Mouse (Mus musculus): Measurements from ENCODE around the gene Sept6.
"Not testable (repeated sequence)": the region's sequence is repeated elsewhere in the genome, so short reads cannot be mapped to it uniquely, and the experiment has no call there.

The Sept6 gene

DNA sequence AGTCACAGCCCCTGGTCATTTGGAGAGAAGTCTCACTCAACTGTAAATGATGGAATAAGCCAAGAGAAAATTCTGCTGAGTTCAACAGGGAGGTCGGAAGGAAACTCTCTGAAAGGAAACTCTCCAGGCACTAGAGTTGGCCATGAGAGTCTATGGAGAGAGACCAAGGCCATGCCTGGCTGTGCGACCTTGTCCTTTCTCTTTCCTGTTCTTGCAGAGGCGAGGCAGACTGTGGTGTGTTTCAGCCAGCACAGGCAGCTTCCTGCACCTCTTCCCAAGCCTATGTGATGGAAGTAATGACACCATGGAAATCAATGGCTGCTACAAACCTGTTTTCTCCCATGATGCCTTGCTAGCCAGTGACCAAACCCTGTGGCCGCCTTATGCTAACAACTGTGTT lies 20.4 kb downstream of the Sept6 start:
- no peak for DNase-seq (ENCODE audit: low spot score in 2 of 2)

DNA sequence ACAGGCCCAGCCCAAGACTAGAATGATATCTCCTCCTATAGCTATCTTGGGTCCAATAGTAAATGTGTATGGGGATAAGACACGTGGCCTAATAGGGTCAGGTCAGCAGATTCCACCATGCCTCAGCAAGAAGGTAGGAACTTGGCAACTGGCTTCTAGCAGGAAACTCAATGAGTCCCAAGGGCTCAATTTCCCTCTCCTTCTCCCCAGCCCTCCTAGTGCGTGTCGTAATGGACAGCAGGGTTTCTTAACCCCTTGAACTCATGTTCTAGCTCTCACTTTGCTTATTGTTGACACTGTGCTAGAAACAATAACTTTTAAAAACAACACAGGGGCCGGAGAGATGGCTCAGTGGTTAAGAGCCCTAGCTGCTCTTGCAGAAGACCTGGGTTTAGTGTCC lies 22.1 kb downstream of the Sept6 start:
- no peak for DNase-seq (ENCODE audit: low spot score in 2 of 2)

DNA sequence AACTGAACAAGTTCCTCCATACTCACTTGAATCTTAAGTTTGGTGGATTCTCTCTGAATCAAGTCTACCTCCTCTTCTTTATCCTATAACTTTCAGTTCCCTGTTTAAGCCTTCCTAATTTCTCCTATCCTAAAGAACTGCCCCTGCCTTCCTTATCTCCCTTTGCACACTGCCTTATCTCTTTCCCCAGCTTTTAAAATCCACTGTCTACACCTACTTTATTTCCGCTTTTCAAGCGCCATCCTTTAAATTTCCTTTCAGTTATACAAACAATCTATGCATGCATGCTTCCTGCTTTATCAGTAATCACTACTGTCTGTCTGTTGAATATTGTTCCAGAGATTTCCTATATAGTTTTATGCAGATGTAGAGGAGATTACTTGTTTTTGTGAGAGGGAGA lies 34.9 kb downstream of the Sept6 start:
- DNase-seq (ENCODE audit: low spot score in 2 of 2) = no peak

DNA sequence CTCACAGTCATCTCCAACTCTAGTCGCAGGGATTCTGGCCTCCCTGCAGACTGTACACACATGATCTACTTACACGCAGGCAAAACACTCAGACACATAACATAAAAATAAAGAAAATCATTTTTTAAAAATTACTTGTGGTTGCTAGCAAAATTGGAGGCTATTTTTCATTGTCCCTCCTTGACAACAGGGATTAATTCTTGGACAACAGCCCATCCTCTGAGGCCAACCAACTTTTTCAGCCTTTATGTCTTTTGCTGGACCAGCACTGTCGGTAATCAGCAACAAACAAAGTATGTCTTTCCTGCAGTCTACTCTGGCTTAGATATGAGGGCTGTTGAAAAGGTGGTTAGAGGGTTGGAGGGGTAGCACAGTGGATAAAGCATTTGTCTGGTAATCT lies 50.5 kb downstream of the Sept6 start:
- no peak for DNase-seq (ENCODE audit: low spot score in 2 of 2)

DNA sequence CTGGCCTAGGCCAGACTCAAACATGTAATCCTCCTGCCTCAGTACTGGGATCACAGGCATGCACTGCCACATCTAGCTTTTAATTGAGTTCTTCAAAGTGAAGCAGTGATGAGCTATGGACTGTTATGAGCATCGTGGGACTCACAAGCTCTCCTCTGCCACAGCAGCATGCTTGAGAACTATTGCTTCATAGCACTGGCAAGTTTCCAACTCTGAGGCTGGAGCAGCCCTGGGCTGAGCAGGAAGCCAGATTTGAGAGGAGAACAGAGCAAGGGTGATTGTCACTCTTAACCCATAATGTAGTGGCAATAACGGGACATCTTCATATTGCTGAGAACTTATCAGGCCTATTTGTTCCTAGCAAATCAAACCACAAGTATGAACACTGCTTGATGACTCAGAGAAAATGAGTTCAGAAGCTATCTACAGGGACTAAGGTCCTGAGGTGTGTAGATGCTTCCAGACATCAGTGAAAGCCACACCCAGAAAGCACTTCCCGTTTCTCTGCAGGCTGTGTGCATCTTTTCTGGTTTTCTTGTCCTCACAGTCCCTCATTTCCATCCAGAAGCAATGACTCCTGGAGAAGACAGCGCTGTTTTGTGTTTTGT lies 51.7 kb downstream of the Sept6 start:
- DNase-seq (ENCODE audit: low spot score in 2 of 2) = peak; percentile 4 to 52

DNA sequence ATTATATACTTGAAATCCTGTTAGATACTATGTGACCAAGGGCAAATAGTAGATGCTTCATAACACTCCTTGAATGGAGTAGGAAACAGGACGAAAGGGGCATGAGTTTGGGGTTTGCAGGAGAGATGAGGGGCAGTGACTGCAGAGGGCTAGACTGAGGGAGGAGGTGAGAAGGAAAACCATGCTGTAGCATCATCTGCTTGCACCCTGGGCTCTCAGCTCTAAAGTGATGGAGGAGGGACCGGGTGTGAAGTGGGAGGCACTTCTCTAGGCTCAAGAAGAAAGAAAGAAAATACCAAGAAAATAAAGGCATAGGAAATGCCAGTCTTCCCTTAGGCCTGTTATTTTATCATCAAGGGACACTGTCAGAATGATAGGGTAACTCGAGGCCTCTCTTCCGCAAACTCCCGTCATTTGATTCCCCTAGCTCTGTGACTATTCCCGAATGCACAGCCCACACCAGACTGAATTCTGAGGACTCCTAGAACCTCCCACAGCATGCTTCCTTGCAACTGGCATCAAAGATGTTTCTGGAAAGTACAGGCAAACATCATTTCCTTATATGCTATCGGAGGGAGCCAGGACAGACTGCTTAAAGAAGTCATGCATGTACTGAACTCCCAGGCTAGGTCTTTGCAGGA lies 56.1 kb downstream of the Sept6 start:
- no peak for DNase-seq (ENCODE audit: low spot score in 2 of 2)

DNA sequence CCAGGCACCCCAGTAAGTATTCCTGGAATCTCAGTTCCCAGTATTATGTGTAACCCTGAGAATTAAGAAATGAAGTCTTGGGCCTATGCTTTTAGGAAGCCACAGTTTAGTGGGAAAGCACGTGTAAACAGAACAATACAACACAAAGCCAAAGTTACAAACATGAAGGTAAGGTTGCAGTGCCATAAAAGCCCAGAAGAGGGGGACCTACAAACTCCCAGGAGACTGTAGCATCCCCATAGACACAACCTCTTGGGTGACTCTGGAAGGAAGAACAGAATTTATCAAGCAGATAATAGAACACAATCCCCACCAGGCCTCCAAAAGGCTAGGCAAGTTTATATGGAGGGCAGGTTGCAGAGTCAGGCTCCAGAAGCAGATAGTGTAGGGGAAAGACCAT lies 61.0 kb downstream of the Sept6 start:
- DNase-seq (ENCODE audit: low spot score in 2 of 2) = no peak

DNA sequence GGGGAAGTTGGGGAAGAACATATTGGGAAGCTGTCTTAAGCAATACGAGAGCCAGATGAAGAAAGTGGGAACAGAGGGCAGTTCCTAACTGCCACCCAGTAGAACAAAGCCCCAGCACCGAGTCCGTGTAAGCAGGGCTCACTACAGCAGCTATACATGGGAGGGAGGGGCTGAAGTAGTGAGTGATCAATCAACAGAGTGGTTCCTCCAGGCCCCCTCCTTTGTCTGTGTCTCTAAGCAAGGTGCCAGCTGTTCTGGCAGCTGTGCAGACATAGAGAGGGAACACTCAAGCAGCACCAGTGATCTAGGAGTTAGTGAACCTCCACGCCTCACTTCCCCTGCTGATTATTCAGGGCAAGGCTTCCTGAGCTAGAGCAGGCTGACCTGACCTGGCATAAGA lies 61.9 kb downstream of the Sept6 start:
- no peak for DNase-seq (ENCODE audit: low spot score in 2 of 2)

DNA sequence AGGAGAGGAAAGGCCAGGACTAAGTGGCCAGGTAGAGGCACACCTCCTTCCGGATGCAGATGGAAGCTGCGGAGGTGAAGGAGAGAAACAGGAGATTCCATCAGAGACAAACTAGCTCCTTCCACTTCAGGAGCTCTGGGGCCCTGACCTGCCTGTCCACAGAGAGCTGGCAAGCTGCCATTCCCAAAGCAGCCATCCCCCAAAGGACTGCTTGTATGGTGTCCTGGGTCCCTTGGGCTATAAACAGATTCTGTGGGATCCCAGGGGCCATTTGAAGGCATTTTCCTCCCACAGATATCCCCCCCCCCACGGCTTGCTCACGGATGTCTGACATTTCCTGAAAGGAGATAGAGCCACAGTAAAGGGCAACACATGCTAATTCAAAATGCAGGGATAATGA lies 62.8 kb downstream of the Sept6 start:
- DNase-seq (ENCODE audit: low spot score in 2 of 2) = no peak

DNA sequence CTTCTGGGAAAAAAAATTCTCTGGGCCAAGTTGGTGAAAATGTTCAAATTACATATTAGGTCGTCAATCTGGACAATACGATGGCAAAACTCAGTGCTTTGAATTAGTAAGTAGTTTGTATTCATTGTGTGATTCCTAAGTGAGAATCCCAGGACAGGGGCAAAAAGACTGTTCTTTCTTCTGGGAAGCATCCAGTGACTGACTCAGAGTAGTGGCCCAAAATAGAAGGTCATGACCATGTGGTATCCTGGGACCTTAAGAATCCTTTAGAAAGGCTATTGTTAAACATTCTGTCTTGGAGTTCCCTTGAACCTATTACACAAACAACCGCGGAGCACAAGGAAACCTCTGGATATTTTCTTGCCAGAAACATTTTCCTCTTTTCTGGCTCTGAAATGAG lies 70.2 kb downstream of the Sept6 start:
- DNase-seq (ENCODE audit: low spot score in 2 of 2) = no peak

DNA sequence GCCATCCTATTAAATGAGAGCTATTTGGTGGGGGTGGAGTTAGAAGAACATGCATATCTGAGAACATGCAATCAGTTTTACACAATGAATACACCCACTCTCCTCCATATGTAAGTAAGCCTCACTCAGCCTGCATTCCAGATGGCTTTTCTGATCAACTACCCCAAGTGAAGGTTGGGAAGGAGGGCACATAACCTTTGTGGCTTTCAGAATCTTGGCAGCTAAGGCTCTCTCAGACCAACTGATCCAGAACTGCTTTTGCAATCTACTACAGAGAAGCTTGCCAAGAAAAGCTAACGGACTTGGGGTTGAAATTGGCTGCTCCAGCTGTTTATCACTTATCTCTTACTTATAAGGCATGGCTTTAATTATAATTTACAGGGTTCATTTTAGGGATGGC lies 73.8 kb downstream of the Sept6 start:
- DNase-seq (ENCODE audit: low spot score in 2 of 2) = no peak

DNA sequence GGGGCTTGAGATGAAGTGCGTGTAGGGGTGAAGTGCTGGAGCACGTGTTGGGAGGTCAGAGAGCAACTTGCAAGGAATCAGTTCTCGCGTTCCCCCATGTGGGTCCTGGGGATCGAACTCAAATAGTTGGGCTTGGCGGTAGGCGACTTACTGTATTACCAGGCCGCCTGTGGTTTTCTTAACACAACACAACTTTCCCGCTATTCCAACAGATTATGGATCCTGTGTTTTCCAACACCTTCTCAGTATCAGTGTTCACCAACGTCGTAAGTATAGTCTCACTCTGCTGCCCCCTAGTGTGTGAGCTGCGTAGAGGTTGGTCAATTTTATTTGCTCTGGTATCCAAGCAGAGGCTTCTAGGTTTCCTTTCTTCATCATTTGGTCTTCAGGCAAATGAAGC lies 80.3 kb downstream of the Sept6 start:
- DNase-seq (ENCODE audit: low spot score in 2 of 2) = peak; percentile 5 to 20

DNA sequence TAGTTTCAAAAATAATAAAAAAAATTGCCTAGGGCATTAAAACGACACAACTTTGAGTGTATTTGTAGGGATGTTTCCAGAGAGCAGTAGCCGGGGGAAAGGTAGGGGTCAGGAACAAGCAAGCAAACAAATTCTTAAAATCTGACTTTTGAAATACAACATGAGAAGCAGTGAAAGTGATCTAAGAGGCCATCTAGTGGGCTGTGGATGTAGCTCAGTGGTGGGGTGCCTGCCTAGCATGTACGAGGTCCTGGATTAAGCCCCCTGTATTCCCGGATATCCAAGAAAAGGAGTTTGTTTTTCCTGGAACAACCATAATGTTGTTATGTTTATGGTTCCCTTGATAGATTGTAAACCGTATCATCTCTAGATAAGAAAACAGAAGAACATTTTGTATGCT lies 85.1 kb downstream of the Sept6 start:
- DNase-seq (ENCODE audit: low spot score in 2 of 2) = no peak

DNA sequence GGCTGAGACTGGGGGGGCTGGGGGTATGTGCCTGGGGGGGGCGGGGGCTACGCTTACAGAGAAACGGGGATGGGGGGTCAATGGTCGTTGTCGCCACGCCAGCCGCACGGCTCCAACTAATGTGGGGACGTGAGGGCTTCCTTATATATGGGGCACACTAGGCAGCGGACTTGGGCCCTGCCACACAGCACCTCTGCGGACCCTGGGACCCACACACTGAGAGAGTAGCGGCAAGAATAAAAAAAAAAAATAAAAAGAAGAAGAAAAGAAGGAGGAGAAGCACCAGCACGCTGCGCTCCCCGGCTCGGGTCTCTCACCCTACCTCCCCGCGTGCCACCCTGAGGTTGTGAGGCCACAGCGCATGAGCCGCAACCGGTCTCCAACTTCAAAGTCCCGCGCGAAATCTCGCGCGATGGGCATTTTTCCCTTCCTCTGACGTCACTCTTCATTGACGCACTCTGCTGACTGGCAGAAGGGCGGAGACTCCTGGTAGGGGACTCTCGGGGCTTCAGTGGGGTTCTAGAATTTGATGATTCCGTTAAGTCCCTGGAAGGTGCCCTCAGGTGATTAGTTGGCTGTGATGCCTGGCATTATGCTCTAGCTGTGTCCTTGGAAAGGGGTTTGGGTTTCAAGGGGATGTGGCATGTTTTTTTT lies 88.4 kb downstream of the Sept6 start:
- DNase-seq (ENCODE audit: low spot score in 2 of 2) = peak; percentile 81 to 91

DNA sequence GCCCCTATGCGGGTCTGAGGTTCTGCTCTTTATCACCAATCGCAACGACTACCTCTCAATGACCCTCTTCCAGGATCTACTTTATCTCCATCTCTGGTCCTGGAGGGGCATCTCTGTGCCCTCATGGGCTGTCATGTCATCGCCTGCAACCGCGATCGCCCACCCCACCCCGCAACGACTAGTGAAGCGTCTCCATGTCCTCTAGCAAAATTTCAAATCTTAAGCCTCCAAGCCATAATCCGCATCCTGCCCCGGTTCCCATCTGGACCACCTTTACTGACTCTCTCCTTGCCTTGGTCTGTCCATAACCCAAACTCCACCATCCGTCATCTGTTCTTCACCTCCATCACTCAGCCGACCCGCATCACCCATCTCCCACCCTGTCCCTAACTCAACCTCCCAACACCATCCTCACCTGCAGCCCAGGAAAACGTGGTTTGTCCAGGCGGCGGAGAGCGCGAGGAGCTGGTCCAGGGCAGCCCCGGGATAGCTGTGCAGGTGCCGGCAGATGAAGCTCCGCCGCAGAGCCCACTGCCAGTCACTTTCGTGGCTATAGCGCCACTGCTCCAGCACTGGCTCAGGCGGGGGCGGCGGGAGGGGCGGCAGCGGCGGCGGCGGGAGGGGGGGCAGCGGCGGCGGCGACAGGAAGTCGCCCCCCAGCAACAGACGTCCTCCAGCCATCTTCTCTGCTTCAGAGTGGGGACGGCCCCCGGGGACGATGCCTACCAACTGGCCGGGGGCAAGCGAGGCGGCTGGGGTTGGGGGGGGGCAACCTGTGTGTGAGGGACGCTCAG lies 89.1 kb downstream of the Sept6 start, which contains the start of gene Nkrf:
Nkrf (minus strand) TSS at position 579 of the 794 bp plus-strand sequence.
- DNase-seq (ENCODE audit: low spot score in 2 of 2) = peak in 1 of 2 experiments; percentile 0

DNA sequence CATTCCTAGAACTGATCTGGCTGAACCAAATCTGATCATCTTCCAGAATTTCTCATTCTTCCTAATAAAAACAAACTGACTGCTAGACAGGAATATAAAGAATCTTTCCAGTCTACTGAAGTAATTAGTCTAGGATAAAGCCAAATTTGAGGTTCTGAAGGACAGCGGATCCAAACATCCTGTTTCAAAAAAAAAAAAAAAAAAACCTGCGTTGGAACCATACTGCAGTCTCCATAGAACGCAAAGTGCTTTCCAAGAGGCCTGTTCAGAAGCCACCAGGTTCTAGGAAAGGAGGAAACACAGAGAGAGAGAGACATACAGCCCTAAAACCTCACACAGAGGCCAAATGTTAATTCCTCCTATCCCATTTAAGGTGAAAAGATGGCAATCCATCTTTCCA lies 89.9 kb downstream of the Sept6 start:
- no peak for DNase-seq (ENCODE audit: low spot score in 2 of 2)

DNA sequence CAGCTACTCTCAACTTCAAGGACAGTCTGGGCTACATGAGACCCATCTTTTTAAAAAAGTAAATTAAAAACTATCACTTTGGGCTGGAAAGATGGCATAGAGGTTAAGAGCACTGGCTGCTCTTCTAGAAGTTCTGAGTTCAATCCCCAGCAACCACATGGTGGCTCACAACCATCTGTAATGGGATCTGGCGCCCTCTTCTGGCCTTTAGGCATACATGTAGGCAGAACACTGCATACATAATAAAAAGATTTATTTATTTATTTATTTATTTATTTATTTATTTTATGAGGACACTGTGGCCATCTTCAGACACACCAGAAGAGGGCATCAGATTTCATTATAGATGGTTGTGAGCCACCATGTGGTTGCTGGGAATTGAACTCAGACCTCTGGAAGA lies 92.7 kb downstream of the Sept6 start:
- not testable (repeated sequence) for DNase-seq (ENCODE audit: low spot score in 2 of 2)

DNA sequence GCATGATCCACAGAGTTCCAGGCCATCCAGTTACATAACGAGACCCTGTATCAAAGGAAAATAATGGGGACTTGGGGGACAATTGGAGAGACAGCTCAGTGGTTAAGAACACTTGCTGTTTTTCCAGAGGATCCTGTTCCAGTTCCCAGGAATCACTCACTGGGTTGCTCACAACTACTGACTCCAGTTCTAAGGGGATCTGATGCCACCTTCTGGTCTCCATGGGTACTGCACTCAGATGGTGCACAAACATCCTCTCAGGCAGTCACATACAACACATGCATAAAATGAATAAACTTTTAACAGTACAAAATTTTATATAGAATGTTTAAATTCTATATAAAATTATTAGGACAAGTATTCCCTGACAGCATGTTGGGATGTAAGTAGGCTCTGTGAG lies 106.9 kb downstream of the Sept6 start:
- DNase-seq (ENCODE audit: low spot score in 2 of 2) = no peak

DNA sequence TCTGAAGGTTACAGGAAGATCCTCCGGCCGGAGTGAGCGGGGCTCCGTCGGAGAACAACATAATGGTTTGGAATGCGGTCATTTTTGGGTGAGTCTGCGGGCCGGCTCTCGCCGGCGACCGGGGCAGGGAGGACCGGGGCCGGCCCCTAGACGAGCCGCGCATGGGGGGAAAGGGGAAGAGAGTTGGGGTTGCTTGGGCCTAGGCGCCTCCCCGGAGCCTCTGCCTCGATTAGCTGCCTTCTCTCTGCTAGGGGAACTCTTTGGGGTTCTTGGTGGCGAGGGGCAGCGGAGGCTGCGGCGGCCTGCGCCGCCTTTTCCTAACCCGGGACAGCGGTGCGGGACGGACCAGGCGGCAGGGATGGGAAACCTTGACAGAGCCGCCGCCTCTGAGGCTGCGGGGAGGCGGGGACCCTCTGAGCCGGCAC lies 116.9 kb downstream of the Sept6 start:
- peak; percentile 1 to 3 for DNase-seq (ENCODE audit: low spot score in 2 of 2)

DNA sequence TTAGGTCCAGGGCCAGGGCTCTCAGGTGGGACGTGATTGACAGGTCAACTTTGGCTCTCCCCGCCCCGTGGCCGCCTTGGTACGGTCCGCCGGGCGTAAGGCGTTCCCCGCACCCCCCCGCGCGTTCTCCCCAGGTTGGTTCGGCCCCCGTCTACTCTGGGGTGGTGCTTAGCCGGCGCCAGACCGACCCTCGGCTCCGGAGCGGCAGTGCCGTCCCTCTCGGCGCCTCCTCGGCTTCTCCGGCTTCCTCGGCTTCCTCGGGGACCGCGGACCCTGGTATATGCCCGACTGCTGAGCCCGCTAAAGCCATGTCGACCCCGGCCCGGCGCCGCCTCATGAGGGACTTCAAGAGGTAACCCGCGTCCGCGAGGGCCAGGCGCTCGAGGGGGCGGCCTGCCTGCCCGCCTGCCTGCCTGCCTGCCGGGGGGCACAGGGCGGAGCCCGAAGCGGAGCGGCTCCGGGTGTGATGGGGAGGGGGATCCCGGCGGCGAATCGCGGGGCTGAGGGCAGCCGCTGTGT lies 117.4 kb downstream of the Sept6 start:
- DNase-seq (ENCODE audit: low spot score in 2 of 2) = peak; percentile 76 to 86

DNA sequence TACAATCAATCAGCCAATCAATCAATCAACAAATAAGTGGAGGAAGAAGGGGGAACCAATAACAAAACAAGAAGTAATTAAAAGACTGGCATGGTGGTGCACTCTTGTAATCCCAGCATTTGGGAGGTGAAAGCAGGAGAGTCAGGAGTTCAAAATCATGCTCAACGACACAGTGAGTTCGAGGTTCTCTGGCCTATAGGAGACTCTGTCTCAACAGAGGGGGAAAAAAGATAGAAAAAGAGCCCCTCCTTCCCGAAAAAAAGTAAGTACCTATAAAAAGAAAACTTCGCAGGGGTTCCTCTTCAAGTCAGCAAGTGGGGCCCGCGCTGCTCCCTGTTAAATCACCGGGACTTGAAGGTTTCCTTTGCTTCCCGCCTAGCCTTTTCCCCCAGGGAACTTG lies 117.8 kb downstream of the Sept6 start, which contains the start of the genes Ube2a and C330007P06Rik:
Ube2a (plus strand) TSS at position 136 of the 400 bp plus-strand sequence.
C330007P06Rik (minus strand) TSS at position 347 of the 400 bp plus-strand sequence.
- DNase-seq (ENCODE audit: low spot score in 2 of 2) = no peak

DNA sequence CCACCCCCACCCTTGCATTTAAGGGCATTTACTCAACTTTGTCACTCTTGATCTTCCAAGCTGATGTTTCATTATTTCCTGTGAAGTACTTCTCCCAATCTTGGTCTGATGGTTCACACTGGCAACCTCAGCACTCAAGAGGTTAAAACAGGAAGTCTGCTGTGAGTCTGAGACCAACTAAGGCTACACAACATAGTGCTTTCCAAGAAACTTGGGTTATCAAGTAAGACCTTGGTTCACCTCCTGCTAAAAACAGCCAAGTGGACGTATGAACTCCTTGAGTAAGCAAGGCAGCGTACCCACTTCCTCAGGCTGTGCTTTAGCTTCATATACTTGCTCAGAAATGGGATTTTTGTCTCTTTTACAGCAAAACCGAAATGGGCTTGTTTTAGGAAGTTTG lies 121.2 kb downstream of the Sept6 start:
- DNase-seq (ENCODE audit: low spot score in 2 of 2) = no peak

Measured in urinary bladder, postnatal 36 days (tissue).